Mouse (Mus musculus) retina, adult 2 months (tissue): ENCODE results near the gene Mknk1.

Source experiments
- DNase-seq: peaks from one replicate; pipeline ENCODE4 v3.0.0-alpha.2; 2012; ENCODE audit warnings: low read depth, low spot score

The Mknk1 gene

DNA sequence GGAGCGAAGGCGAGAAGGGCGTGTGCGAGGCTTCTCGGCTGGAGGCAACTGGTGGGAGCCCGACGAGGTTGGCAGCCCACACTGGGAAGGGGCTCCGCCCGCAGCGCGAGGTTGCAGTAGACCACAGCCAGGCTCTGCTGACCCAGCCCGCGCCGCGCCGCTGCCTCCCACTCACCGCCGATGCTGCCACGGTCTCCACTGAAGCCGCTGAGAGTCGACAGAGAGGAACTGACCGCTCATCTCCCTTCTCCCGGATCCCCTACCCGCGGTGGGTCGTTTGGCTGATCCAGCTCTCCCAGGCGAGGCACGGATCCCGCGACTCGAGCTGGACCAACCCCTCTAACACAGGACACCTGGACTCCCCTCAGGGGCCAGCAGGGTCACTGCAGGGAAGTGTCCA, 51.6 kb downstream of the Mknk1 start, which contains the start of gene 6430628N08Rik:
Gene 6430628N08Rik, plus strand, starts transcription at position 113 of the 400 bp plus-strand sequence.
- DNase-seq = no peak

DNA sequence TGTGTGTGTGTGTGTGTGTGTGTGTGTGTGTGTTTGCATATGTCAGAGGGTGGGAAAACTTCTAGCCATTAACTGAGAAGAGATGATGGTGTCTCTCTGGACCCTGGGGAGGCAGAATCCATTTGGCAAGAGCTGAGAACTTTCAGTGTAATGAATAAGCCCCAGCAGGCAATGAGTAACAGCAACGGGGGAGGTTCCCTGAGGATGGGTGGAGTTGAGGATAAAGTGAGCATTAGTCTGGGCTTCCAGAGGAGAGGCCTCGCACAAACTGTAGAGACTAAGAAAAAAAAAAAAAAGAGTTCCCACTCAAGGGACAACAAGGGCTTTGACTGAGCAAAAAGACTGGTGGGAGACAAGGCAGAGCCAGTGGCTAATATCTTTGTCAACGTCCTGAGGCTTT, 55.3 kb downstream of the Mknk1 start:
- DNase-seq = no peak

DNA sequence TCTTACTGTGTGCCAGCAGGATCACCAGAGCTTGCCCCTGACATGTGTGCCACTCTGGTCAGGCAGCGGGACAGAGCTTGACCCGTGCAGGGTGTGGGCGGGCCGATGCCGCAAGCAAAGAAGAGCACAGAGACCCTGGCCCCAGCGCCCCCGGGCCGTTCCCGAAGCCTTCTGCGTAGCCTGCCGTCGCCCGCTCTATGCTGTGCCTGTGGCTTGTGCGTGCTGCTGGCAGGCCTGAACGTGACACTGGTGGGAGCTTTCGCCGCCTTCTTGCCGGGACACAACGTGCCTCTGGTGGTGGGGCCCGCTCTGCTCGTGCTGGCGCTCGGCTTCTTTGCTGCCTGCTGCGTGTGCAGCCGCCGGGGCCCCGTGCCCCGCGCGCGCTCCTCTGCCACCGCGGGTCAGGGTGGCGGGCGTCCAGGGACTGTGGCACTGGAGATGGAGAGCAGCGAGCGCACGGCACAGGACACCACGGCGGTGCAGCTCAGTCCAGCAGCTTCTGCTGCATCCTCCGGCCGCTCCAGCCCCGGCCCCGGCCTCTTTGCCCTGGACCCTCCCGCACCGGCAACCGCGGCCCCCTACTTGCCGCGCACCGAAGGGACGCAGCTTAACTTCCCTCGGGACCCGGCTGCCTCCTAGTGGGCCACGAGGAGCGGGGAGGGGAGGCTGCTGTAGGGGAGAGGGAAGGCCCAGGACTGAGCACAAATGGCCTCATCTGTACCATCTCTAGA, 59.1 kb downstream of the Mknk1 start:
- DNase-seq = no peak

DNA sequence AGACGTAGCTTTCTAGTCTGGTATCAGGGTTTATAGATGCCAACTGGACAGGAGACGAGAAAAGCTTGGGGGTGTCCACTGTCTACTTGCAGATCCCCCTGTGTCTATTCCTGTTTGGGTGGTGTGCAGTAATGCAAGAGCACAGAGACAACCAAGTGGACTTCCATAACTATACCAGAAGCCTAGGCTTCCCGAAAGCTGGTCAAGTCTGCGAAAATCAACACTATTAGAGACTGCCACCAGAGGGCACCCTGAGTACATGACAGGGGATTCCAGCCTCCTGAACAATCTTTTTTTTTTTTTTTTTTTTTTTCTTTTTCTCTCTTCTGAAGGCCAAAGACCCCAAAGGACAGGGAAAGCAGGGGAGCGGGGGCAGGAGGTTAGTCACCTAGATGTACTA, 63.8 kb downstream of the Mknk1 start:
- peak; percentile 56 for DNase-seq

DNA sequence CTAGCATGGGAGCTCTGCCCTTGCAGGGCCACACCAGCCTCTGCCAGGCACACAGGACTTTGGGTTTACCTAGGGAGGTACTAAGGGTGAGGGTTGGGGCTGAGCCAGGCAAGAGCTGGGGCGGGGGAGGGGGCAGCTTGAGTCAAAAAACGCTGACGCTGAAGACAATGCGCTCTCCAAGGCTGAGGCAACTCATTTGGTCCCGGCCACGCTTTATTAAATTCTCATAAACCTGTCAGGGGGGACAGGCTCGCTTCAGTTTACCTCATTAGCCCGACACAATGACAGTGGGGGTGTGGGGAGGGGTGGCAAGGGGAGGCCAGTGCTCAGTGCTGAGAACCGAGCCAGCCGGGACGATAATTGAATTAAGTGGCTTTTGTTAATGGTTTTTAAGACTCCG, 65.4 kb downstream of the Mknk1 start:
- DNase-seq = no peak

DNA sequence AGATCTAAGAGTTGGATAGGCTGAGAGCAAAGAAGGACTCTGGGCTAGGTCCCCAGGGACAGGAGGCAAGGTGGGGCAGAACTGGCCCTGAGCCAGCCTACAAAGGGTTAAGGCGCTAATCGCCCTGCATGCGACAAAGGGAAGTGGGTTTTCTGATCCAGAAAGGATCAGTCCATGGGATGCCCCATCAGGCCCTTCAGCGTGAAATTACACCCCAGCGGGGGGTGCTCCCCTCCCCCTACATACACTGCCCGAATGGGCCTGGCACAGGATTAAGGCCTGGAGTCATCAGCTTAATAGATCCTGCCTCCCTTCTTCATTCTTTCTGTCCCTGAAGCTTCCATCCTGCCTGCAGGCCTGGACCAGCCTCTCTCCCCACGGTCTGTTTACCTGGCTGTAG, 66.7 kb downstream of the Mknk1 start:
- DNase-seq = no peak

DNA sequence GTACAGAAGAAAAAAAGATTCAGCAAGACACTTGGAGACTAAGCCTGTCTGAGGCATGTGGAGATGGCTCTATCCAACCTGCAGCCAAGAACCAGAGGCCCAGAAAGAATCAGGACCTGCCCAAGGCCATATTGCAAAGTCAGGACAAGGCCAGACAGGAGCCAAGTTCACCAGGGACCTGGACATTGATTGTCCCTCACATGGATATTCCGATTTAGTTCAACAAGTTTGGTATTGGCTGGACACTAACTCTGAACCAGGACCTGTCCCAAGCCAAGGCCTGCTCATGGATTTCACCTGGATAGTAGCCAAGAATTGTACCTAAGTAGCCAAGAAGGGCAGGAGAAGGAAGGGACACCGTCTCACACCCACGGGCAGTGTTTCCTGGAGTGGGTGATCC, 67.8 kb downstream of the Mknk1 start:
- DNase-seq = no peak

DNA sequence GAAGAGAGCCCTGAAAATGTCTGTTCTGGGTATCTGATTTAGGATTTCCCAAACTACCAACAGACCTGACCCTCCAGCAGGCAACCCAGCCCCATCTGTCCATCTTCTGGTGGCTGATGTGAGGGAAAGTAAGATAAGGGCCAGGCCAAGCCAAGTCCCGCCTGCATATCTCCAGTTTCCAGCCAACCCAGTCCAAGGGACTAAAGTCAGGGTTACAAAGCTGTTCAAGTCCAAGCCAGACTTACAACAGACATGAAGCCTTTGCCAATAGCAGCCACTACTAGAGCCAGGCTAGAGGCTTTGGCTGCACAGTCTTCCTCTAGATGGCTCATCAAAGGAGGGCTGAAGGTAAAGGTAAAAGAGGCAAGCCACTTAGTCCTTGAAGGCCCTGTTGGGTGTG, 69.0 kb downstream of the Mknk1 start:
- DNase-seq = no peak

DNA sequence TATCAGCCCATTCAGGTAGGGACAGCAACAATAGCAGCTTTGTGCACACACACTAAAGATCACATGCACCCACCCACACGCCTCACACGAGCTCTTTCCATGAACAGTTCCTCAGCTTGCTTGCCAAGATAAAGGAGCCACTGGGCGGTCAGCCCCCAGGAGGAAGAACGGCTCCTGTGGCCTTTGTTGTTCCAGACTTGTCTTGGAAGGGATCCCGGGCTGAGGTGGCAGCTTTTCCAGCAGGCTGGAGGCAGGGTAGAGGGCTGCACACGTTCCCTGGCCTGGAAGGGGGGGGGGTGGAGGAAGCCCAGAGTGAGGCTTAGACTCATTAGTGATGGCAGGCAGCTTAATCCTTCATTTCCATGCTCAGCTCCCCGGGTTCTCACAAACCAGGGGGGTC, 69.6 kb downstream of the Mknk1 start:
- no peak for DNase-seq

DNA sequence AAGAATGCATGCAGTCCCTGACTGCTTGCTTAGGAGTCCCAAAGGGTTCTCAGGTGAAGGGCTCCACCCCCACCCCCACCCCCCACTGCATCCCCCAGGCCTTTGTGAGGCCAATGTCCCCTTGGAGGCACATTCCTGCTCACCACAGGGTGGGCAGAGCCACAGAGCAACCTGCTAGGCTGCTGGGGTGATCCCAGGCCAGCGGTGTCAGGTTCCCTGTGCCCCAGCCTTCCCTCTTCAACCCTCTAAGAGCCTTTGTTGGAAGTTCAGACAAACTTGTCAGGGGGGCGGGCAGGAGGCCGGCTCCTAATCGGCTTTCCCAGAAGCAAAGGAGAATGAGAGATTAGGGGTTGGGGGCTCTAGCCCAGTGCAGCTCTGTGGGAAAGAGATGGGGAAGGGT, 72.6 kb downstream of the Mknk1 start:
- DNase-seq = no peak

DNA sequence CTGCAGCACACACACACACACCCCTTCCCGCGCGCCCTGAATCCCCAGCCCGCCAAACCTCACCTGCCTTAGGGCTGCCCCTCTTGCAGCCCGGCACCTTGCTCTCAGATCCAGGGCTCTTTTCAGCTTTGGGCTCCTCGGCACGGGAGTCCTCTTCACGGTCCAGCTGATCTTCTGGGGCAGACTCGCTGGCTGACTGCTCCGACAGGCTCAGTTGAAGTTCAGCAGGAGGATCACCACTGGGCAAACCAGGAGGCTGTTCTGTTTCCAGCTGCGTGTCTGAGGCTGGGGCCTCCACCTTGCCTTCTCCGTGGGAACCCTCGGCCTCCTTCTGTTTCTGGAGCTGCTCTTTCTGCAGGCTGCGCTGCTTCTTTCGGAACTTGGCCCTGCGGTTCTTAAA, 80.9 kb downstream of the Mknk1 start:
- DNase-seq = no peak

DNA sequence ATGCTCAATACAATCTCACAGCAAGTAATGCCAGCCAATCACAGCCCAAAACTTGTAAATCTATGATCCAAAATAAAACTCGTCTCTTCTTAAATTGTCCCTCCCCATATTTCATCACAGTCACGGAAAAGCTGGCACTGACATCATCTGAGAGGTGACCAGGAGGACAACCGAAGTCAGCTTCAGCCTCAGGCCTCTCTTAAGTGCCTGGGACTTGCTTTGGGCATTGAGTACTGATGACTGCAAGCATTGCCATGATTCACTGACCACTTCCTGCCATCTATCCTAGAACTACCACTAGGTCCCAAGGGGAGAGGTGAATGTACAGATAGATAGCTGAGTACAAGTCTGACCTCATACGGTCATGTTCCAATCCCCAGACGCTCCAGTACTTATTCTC, 83.7 kb downstream of the Mknk1 start:
- DNase-seq = no peak

DNA sequence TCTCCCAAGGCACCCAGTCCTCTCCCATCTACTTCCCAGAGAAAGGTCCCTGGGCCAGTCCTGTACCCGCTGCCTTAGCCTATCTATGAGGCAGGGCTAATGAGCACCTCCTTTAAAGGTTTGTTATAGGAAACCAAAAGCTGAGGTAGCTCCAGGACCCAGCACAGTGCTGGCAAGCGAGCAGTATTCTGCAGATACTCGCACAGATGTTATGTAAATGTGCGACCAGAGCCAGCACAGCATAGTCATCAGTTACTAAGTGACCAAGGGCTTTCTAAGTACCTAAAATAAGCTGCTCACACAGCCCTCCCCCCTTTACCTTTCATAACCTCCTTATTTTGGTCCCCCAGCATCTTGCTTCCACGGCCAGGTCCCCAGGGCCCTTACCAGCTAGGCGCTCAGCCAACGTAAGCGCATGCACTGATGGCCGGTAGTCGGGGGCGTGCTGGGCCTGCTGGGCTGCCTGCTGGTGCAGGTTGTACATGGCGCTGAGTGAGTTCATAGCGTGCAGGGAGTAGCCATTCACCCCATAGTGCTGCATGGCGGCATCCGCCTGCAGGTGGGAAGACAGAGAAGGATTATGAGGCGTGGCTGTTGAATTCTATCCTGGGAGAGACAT, 84.4 kb downstream of the Mknk1 start:
- DNase-seq = no peak

DNA sequence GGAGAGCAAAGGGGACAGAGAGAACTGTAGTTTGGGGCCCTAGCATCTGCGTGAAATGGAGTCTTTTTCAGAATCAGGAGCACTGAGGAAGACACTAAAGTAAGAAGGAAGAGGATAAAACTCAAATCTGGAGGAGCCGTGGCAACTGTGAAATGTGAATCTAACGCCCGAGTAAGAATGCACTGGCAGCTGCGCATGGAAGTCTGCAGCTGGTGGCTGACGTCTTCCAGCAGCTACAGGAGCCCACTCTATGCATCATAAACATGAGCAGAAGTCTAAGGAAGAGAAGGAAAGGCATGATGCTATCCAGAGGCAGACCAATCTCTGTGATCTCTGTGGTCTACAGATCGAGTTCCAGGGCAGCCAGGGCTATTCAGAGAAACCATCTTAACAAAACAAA, 88.6 kb downstream of the Mknk1 start:
- no peak for DNase-seq
